Mouse (Mus musculus) CD4-positive, CD25-positive, alpha-beta regulatory T cell, adult 2 months (primary cell): ENCODE data around the gene L1cam.
A peak's percentile ranks its signal among the peaks of the same experiment; 100 is the strongest.

ENCODE experiments used
- DNase-seq: peaks from one replicate; pipeline ENCODE4 v3.0.0-alpha.2; 2012; ENCODE audit warnings: low read depth, low spot score

The L1cam gene

DNA sequence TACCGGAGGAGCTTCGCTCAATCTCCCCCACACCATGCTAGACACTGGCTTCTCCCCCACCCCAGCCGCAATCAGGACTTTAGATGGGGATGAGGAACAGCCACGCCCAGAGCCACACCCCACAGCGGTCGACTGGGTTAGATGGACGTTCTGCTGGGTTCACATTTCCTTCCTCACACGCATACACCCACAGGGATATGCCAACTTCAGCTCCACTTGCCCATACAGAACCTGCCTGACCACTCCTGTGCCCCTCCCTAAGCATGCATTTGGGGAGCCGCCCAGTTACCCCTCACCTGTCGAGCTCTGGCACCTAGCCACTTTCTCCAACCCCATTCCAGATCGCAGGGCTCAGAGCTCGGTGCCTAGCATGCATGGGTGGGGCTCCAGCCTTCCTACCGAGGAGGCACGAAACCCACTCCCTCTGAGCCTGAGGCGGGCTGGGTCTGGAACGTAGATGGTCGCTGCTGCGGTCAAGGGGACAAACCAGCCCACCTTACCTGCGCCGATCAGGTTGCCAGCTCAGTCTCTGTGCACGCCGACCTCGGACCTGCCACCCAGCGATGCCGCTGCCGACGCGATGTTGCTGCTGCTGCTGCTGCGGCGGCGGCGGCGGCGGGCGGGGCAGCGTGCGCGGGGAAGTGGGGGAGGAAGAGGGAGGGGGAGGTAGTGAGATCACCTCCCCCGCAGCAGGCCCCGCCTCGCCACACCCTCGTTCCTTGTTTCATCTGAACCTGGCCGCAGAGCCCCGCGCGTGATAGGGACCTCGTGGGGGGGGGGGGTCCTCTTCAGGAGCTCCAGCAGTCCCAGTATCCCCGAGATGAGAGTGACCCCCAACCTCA is 15.5 kb downstream of the L1cam start:
- DNase-seq = peak; percentile 83

DNA sequence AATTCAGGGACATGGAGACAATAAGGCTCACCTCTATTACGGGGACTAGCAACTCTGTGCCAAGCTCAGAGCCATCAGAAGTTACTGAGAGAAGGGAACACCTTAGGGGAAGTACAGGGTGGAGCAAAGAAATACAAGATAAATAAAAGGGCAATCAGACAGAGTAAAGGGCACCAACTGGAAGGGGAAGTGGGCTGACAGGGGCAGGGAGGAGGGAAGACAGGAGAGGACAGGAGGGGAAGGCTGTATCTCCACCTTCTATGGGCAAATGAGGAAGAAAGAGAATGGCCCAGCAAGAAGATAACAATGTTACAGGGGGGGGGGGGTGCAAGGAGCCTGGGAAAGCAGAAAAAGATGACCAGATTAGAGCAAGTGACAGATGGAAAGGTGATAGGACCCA is 18.9 kb downstream of the L1cam start:
- DNase-seq = no peak

DNA sequence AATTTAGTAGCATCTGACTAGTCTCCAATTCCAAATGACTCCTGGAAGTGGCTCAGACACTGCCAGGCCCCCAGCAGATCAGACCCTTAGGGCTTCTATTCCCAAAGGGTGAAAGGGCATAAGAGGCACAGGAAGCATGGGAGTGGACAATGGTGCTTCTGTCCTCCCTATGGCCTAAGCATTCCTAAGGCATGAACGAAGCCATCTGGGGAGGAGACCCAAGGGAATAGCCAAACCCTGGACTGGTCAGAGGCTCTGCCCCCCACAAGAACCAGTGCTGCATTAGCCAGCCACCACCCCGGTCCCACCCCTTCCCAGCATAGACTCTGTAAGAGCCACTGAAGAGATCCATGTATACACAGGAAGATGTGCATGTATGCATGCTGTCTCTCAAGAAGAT is 20.0 kb downstream of the L1cam start:
- no peak for DNase-seq

DNA sequence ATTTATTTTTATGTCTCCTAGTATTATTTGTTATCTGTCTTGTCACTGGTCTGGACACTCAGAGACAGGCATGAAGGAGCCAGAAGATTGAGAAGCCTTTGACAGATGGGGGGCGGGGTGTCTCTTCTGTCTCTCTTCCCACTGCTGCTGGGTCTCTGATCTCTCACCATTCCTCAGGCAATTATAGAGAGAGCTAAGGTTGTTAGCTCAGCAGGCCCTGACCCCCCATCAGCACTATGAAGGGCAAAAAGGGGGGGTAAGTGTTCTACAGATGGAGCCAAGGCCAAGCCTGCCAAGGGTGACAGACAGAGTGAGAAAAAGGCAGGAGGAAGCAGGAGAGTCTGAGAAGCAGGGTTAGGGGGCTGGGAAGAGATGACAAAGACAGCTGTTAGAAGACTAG is 23.9 kb downstream of the L1cam start:
- DNase-seq = no peak

DNA sequence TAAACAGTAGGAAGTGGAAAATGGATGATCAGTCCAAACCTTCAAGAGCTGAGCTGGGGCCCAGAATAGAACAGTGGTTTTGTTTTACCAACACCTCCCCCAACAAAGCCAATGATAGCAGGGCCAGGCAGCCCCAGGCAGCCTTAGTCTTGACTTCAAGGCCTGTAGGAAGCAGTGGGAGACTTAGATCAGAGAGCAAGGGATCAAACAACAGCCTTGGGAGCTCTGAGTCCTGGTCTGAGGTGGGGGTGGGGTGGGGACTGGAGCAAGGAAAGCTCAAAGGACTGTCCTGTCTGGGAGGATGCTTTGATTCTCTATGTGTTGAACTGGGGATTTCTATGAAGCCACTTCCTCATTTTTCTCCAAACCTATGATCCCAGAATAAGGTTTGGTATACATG is 24.4 kb downstream of the L1cam start:
- no peak for DNase-seq

DNA sequence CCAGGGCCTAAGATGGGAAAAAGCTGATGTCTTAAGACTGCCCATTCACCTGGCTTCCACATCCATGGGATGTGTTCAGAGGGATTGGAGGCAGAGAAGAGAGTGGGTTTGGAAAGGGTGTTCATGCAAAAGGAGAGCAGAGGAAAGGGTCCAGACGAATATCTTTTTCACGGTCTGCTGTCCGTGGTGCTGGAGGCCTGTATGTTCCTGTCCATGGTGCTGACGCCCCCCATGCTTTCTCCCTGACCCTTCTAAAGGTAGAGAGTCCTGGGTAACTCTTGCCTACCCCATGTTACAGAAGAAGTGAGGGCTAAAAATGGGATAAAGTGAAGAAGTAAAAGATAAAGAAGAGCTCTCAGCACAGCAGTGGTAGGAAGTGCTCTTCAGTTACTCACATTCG is 26.6 kb downstream of the L1cam start:
- peak; percentile 19 for DNase-seq

DNA sequence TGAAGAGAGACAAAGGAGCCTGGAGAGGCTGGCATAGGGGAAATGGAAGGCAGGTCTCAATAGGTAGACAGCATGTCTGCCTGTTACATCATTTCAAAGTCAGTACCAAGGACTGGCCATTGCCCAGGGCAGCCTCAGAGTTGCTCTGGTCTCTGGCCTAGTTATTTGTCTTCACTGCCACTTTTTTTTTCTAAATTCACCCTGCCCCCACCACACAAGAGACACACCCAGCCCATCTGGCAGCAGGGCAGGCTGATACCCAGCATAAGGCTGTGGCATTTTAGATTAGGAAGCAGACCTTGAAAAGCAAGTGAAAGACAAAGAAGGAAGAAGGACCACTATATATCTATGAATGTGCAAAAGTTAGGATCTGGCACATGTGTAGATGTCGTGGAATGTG is 28.1 kb downstream of the L1cam start:
- DNase-seq = no peak

DNA sequence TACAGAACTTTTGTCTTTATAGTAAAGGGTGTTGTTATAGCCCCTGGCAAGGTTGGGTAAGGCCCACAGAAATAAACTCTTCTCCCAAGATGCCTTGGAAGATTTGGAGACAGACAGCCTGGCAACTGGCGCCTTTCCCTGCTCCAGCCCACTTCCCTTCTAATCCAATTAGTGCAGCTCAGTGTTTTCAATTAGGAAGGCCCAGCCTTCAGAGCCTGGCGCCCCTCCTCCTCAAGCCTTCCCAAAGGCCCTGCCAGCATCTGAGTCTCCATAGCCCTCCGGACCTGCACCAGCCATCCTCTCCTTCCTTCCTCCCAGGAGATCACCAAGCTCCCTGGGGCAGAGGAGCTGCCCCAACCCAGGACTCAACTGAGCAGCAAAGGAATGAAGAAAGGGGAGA is 28.6 kb downstream of the L1cam start:
- no peak for DNase-seq

DNA sequence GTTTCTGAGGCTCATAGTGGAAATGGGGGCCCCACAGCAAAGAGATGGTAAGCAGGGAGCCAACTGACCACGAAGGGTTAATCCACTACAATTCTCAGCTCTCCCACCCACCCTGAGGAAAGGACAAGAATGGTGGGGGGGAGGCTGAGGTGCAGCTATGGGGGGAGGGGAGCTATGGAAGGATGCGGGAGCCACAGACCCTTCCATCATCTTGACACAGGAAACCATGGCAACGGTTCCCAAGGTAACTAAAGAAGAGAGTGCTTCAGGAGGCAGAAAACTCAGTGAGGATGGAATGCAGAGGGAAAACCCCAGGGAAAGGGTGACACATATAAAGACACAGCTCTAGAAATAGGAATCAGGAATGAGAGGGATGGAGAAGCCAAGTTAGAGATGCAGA is 31.2 kb downstream of the L1cam start:
- DNase-seq = no peak

DNA sequence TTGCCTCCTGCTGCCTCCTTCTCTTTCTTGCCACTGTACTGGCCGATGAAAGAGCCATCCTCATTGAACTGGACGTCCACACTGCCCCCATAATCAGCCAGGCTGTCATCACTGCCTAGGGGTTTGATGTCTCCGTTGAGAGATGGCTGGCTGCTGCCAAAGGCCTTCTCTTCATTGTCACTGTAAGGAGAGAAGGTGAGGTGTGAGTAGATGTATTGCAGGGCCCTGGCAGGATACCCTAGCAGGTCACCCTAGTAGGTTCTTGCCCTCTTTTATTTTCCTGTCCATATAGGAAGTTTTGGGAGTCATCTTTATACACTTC is 40.9 kb downstream of the L1cam start:
- DNase-seq = no peak

DNA sequence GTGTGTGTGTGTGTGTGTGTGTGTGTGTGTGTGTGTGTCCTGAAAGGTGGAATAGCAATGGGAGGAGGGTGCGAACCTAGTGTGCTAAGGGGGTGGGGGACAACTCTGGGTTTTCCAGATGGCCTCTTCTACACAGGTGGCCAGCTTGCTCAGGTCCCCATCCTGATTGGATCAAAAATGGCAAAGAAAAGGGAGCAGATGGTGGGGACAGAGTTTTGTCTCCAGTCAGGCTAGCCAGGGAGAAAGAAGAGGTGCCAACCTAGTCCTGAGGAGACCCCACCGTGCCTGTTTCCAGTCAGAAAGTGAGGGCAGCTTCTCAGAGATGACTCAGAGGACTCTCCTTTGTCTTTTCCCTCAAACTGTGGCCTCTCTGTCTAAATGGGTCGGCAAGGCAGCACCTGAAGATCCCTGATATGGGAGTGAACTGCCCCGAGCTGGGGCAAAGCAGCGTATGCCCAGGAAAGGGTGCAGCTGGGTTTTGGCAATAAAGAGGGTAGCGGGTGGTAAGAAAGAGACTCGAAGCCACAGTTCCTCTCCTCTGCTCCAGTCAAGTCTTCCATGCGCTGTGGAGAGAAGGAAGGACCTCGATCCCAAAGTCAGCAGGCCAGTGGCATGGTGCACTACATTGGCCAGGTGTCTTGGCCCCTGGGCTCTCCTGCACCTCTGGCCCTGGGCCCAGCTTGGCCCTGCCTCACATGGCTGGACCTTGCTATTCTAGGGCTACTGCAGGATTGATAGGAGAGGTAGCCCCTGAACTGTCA is 41.4 kb downstream of the L1cam start:
- no peak for DNase-seq

DNA sequence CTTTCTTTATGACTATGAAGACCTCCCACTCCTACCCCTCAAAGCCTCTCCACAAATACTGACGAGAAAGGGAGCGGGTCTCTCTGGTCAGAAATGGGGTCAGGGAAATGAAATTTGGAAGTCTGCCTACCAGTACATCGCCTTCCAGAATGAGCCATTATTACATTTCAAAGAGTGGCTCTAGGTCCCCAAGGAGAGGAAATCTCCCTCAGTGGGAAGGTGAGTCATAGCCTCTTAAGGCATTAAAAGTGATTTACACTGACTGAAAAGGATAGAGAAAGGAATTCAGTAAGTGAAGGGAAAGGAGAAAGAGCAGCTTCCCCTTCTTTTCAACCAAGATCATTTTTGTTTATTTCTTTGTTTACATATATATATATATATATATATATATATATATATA is 59.2 kb downstream of the L1cam start:
- no peak for DNase-seq

DNA sequence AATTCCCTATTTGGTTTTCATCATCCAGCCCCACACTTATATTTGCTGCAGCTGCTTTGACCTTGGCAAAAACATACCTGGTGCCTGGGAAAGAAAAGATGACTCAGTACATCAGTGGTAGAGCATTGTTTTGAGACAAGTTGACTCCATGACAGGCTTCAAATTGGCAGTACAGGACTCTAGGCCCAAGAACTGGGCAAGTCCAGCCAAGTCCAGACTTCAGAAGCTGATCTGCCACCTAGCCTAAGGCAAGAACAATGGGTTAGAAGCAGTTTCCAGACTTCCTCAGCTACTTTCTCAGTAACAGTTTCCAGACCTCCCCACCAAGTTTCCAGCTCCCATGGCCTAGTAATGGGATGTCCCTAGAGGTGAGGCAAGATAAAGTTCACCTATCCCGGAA is 60.2 kb downstream of the L1cam start:
- no peak for DNase-seq

DNA sequence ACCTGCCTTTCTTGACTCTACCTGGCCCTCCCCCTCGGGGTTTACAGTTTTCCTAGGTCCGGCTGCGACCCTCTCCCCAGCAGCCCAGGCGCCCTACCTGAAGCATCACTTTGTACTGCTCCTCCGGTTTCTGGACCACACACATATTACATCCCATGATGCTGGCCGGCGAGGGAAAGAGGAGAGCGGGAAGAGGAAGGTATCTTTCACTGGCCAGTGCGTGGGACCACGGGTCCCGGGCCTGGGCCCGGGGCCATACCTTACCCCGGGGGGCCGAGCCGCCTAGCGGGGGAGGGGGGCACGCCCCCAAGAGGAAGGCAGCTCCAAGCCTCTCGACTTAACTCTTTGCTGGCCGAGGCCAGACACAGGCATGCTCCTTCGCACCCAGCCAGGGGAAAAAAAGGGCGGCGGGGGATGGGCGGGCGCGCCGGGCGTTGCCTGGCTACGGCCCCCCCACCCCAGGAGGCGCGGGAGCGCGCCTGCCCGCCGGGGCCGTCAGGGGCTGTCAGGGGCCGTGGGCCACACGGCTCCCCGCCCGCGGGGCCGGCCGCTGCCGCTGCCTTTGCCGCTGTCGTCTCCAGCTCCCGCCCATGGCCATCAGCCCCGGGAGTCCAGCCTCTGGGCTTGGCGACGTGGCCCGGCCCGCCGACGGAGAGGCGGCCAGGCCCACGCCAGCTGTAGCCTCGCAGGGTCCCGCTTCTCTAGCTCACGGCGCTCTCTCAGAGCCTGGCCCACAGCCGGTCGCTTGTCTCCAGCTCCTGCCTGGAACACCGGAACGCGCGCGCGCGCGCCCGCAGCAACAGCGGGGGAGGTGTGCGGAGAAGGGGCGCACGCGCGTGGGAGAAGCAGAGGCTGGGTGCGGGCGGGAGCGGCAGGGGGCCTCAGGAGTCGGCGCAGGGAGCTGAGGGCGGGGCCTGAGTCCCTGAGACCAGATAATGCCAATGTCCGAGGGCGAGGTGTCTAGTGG is 71.4 kb downstream of the L1cam start, which contains the start of gene Pdzd4:
Pdzd4 (minus strand) TSS at position 785 of the 967 bp plus-strand sequence.
- DNase-seq = peak; percentile 58

DNA sequence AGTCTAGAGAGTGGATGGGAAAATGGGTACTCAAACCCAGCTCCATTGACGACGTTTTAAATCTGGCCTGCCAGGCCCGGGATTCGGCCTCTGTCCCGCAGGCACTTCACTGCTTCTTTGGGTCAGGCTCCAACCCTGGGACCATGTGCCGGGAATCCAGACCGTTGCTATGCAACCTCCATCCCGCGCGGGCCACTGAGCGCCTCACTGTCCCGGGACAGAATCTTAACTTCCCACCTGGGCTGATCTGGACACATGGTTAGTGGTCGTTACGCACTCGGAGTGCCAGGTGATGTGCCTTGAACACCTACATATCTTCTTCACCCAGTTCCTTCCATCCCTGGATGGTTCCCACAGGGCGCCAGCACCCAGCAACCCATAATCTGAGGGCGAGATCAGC is 72.2 kb downstream of the L1cam start:
- DNase-seq = no peak

DNA sequence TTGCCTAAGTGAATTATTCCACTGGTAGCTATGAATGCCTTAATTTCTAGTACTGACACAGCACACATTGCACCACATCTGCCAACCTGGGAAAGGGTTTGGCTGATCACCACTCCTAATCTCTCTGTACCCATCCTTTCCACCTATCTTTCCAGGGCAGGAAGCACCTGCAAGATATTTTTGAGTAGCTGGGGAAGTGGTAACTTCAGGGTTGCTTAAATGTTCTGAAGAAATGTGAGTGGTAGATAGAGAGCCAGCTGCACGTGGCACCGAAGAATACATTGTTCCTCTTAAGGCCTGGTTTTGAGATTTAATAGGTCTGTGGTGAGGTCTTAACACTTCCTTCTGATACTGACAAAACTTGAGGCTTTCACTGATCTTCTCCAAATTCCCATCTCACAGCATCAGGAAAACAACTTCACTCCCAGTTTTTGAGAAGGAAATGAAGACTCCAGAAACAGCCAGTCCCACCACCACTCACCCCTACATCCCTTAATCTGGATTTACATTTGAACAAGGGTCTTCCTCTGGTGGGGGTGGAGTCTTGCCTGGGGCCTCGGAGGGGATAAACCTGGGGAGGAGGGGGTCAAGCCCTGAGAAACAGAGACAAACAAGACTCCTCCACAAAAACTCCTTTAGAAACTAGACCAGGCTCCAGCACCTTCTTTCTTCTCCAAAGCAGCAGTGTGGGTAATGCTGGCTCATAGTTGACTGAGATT is 79.2 kb downstream of the L1cam start:
- no peak for DNase-seq

DNA sequence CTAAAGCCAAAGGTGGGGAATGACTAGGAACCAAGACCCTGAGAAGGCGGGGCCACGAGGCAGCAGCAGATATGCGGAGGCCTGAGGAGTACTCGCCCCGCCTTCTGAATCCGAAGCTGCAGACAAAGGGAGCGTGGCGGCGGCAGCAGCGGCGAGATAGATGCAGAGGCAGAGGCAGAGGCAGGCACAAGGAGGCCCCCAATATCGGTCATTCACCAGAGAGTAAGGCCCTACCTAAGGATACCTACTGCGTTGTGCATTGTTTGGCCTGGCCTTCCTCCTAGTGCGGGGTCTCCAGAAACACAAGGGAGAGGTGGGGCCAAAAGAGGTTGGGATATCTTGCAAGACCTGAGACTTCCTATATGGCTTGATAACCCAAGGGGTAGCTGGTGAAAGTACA is 80.8 kb downstream of the L1cam start:
- no peak for DNase-seq

DNA sequence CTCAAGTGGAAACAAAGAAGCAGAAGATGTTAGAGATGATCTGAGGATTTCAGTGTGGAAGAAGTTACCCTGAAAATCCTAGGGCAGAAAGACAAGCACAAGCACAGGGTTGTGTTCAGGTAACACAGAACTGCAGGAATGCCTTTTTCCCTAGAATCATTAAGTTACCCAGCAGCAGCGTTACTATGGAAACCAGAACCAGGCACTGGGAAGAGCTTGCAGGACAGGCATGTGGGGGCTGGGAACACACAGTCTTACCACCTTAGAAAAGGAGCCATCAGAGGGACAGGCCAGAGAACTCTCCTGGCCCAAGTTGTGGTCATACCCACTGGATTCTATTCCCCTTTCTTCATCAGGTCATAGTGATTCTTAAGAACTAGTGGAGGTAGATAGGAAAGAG is 90.1 kb downstream of the L1cam start:
- no peak for DNase-seq
